Comparison of ENCODE assay signal across 10 mouse cellular contexts in genomic region chr19:6416124-6416770, GRCm38 (mm10). TPM values are rescaled to one million over a fixed set of nuclear protein-coding genes. Genes with fewer than 3 reads are reported as not detected.
A peak's percentile ranks its signal among the peaks of the same experiment; 100 is the strongest.
DNase-seq lines count a peak whose midpoint lies in the region; ATAC-seq and TF ChIP-seq lines count a peak whose summit lies in the region.
"Had no signal": no experiment of that assay in that cellular context is flagged by ENCODE, and none has a peak within 500 bp of the region (broad histone marks: within the 10 kb centered on the region; RNA-seq: fewer than 3 reads in every experiment).

No protein-coding gene starts in this region.

- no peak overlapping the region for H3K9ac ChIP-seq in lung, embryonic 14.5 days
- no peak overlapping the region for H3K9ac ChIP-seq in forebrain, embryonic 12.5 days
- no peak overlapping the region for H3K9ac ChIP-seq in limb, embryonic 12.5 days (replicated peaks)
- H3K9ac ChIP-seq in intestine, embryonic 15.5 days, result no peak overlapping the region
- H3K9ac ChIP-seq: liver, embryonic 12.5 days had no signal

- peak; percentile 15 for DNase-seq in lung, embryonic 14.5 days
- DNase-seq in lung, postnatal 14 days, result no peak
- DNase-seq in retina, embryonic 14.5 days (ENCODE audit: low spot score), result peak; percentile 72
- no peak for DNase-seq in T-cell, adult 2 months (ENCODE audit: low spot score)
- DNase-seq in kidney, adult 8-10 months, result no peak
- DNase-seq: adrenal gland, postnatal 10 days had no signal

- H3K36me3 ChIP-seq in lung, embryonic 14.5 days (ENCODE audit: insufficient read depth), result no peaks in the 10 kb centered on the region
- H3K36me3 ChIP-seq in forebrain, embryonic 12.5 days (replicated peaks), result no peaks in the 10 kb centered on the region
- H3K36me3 ChIP-seq in limb, embryonic 12.5 days, result no peaks in the 10 kb centered on the region
- no peaks in the 10 kb centered on the region for H3K36me3 ChIP-seq in intestine, embryonic 15.5 days
- H3K36me3 ChIP-seq: liver, embryonic 12.5 days had no signal

- H3K4me1 ChIP-seq in lung, embryonic 14.5 days (ENCODE audit: insufficient read depth), result peaks cover 3% of the 10 kb centered on the region; the same call in 1 of the 2 replicates
- H3K4me1 ChIP-seq in forebrain, embryonic 12.5 days, result peaks cover 62% of the 10 kb centered on the region
- H3K4me1 ChIP-seq in limb, embryonic 12.5 days (replicated peaks), result peaks cover 42% of the 10 kb centered on the region
- H3K4me1 ChIP-seq in intestine, embryonic 15.5 days (replicated peaks), result peaks cover 10% of the 10 kb centered on the region; the same call in 1 of the 2 replicates

- H3K4me3 ChIP-seq in lung, embryonic 14.5 days (ENCODE audit: low read depth, low read length), result no peak overlapping the region
- 0 out of 2 replicates have a peak overlapping the region, but pooled peaks have one; percentile 2 for H3K4me3 ChIP-seq in forebrain, embryonic 12.5 days (replicated peaks)
- H3K4me3 ChIP-seq in limb, embryonic 12.5 days (replicated peaks), result no peak overlapping the region
- H3K4me3 ChIP-seq in intestine, embryonic 15.5 days (replicated peaks), result no peak overlapping the region
- H3K4me3 ChIP-seq: liver, embryonic 12.5 days had no signal

- TF ChIP-seq CTCF in lung, embryonic 14.5 days (IDR thresholded peaks at IDR 0.05; ENCODE audit: low read depth), result no peak

- no peak for ATAC-seq in lung, embryonic 14.5 days (ENCODE audit: insufficient read depth)
- ATAC-seq in forebrain, embryonic 12.5 days (ENCODE audit: low FRiP score), result peak; percentile 39
- no peak for ATAC-seq in limb, embryonic 12.5 days (ENCODE audit: insufficient number of reproducible peaks, insufficient read depth, low FRiP score, low TSS enrichment, low read depth)
- no peak for ATAC-seq in intestine, embryonic 15.5 days
- ATAC-seq: liver, embryonic 12.5 days had no signal

- H3K27me3 ChIP-seq in lung, embryonic 14.5 days (ENCODE audit: insufficient read depth, low read length), result peaks cover 40% of the 10 kb centered on the region
- peaks cover 30% of the 10 kb centered on the region for H3K27me3 ChIP-seq in forebrain, embryonic 12.5 days
- H3K27me3 ChIP-seq in limb, embryonic 12.5 days, result peaks cover 83% of the 10 kb centered on the region
- H3K27me3 ChIP-seq in intestine, embryonic 15.5 days (replicated peaks), result peaks cover 47% of the 10 kb centered on the region

- 8% methylated on average over 9 of the region's 9 CpGs for WGBS in lung, embryonic 14.5 days
- 6% methylated on average over 9 of the region's 9 CpGs for WGBS in forebrain, embryonic 12.5 days
- 7% methylated on average over 9 of the region's 9 CpGs for WGBS in limb, embryonic 12.5 days
- 18% methylated on average over 9 of the region's 9 CpGs for WGBS in intestine, embryonic 15.5 days

- no peaks in the 10 kb centered on the region for H3K9me3 ChIP-seq in lung, embryonic 14.5 days (ENCODE audit: low read depth, low read length)
- no peaks in the 10 kb centered on the region for H3K9me3 ChIP-seq in forebrain, embryonic 12.5 days
- no peaks in the 10 kb centered on the region for H3K9me3 ChIP-seq in limb, embryonic 12.5 days
- H3K9me3 ChIP-seq in intestine, embryonic 15.5 days, result no peaks in the 10 kb centered on the region
- H3K9me3 ChIP-seq: liver, embryonic 12.5 days had no signal

- H3K27ac ChIP-seq in lung, embryonic 14.5 days (ENCODE audit: low read depth), result no peak overlapping the region
- H3K27ac ChIP-seq in forebrain, embryonic 12.5 days, result peak overlapping the region; percentile 89
- H3K27ac ChIP-seq in limb, embryonic 12.5 days, result no peak overlapping the region
- no peak overlapping the region for H3K27ac ChIP-seq in intestine, embryonic 15.5 days
- H3K27ac ChIP-seq: liver, embryonic 12.5 days had no signal

- H3K4me2 ChIP-seq in lung, embryonic 14.5 days, result no peak overlapping the region
- peak overlapping the region; percentile 38 for H3K4me2 ChIP-seq in forebrain, embryonic 12.5 days
- peak overlapping the region; percentile 8; the same call in 1 of the 2 replicates for H3K4me2 ChIP-seq in limb, embryonic 12.5 days
- H3K4me2 ChIP-seq in intestine, embryonic 15.5 days (replicated peaks), result no peak overlapping the region
- H3K4me2 ChIP-seq: liver, embryonic 12.5 days had no signal

RNA-seq across cellular contexts. Expression of gene Nrxn2, which starts 2.3 kb away (rescaled TPM):
- polyA plus RNA-seq in lung, embryonic 14.5 days (2014; fragmentation: Nextera tagmentation; extraction: Ambion mirVana), result 0.47 and 1.1 TPM in 2 replicates
- 17.1 and 17.6 TPM in 2 replicates for polyA plus RNA-seq in forebrain, embryonic 12.5 days (2016; fragmentation: Nextera tagmentation; extraction: Ambion mirVana)
- polyA plus RNA-seq in limb, embryonic 12.5 days (2016; fragmentation: Nextera tagmentation; extraction: Ambion mirVana), result 1.8 and 2.4 TPM in 2 replicates
- 1.1 and 2.0 TPM in 2 replicates for polyA plus RNA-seq in intestine, embryonic 15.5 days (2015; fragmentation: Nextera tagmentation; extraction: Ambion mirVana)

RNA-seq across cellular contexts. Expression of gene Rasgrp2, which starts 17.1 kb away (rescaled TPM):
- 34.8 and 35.1 TPM in 2 replicates for polyA plus RNA-seq in lung, embryonic 14.5 days (2014; fragmentation: Nextera tagmentation; extraction: Ambion mirVana)
- 13.1 and 15.1 TPM in 2 replicates for polyA plus RNA-seq in forebrain, embryonic 12.5 days (2016; fragmentation: Nextera tagmentation; extraction: Ambion mirVana)
- polyA plus RNA-seq in limb, embryonic 12.5 days (2016; fragmentation: Nextera tagmentation; extraction: Ambion mirVana), result 16.3 and 16.8 TPM in 2 replicates
- 36.9 and 48.6 TPM in 2 replicates for polyA plus RNA-seq in intestine, embryonic 15.5 days (2015; fragmentation: Nextera tagmentation; extraction: Ambion mirVana)

RNA-seq across cellular contexts. Expression of gene Pygm, which starts 32.0 kb away (rescaled TPM):
- 6.1 and 9.3 TPM in 2 replicates for polyA plus RNA-seq in lung, embryonic 14.5 days (2014; fragmentation: Nextera tagmentation; extraction: Ambion mirVana)
- polyA plus RNA-seq in forebrain, embryonic 12.5 days (2016; fragmentation: Nextera tagmentation; extraction: Ambion mirVana), result 0.78 and 1.5 TPM in 2 replicates
- polyA plus RNA-seq in limb, embryonic 12.5 days (2016; fragmentation: Nextera tagmentation; extraction: Ambion mirVana), result 6.3 and 6.5 TPM in 2 replicates
- 6.1 and 6.3 TPM in 2 replicates for polyA plus RNA-seq in intestine, embryonic 15.5 days (2015; fragmentation: Nextera tagmentation; extraction: Ambion mirVana)

RNA-seq across cellular contexts. Expression of gene Sf1, which starts 52.8 kb away (rescaled TPM):
- polyA plus RNA-seq in lung, embryonic 14.5 days (2014; fragmentation: Nextera tagmentation; extraction: Ambion mirVana), result 177 and 200 TPM in 2 replicates
- 204 and 221 TPM in 2 replicates for polyA plus RNA-seq in forebrain, embryonic 12.5 days (2016; fragmentation: Nextera tagmentation; extraction: Ambion mirVana)
- 164 and 171 TPM in 2 replicates for polyA plus RNA-seq in limb, embryonic 12.5 days (2016; fragmentation: Nextera tagmentation; extraction: Ambion mirVana)
- polyA plus RNA-seq in intestine, embryonic 15.5 days (2015; fragmentation: Nextera tagmentation; extraction: Ambion mirVana), result 118 and 129 TPM in 2 replicates

Comparison
In these comparisons a context has a peak if more than half of its experiments do, and no peak if none do; other contexts are left out.
1. DNase-seq: peak in lung, embryonic 14.5 days (single experiment) and retina, embryonic 14.5 days (single experiment); none in lung, postnatal 14 days (single experiment), T-cell, adult 2 months (single experiment) and kidney, adult 8-10 months (0 of 2).
2. H3K4me2 ChIP-seq: peak in forebrain, embryonic 12.5 days (single experiment) and limb, embryonic 12.5 days (single experiment); none in lung, embryonic 14.5 days (single experiment) and intestine, embryonic 15.5 days (single experiment).